Mouse (Mus musculus) intestine, embryonic 15.5 days (tissue): ENCODE results near the gene Zc3hav1l. TPM values are rescaled to one million over a fixed set of nuclear protein-coding genes. Genes with fewer than 3 reads are reported as not detected.

Source experiments
- ATAC-seq: fragments of 200-750 bp; cut with Nextera tagmentation; 2 replicates; pipeline ENCODE4 v1.8.0; 2017; ENCODE audit warnings: moderate TSS enrichment, moderate library complexity
- H3K27ac ChIP-seq: fragments of 300-500 bp; sonication (generic); 2 replicates; pipeline ENCODE4 v1.5.1; 2015; ENCODE audit warnings: mild to moderate bottlenecking, inconsistent platforms
- H3K27me3 ChIP-seq: fragments of 300-500 bp; sonication (generic); replicated peaks from 2 replicates; pipeline ENCODE4 v1.6.1; 2015; ENCODE audit warnings: inconsistent platforms
- H3K36me3 ChIP-seq: fragments of 300-500 bp; sonication (generic); 2 replicates; pipeline ENCODE4 v1.6.1; 2015; ENCODE audit warnings: inconsistent platforms
- H3K4me1 ChIP-seq: fragments of 300-500 bp; sonication (generic); replicated peaks from 2 replicates; pipeline ENCODE4 v1.6.1; 2015; ENCODE audit warnings: inconsistent platforms
- H3K4me2 ChIP-seq: fragments of 300-500 bp; sonication (generic); replicated peaks from 2 replicates; pipeline ENCODE4 v1.6.1; 2015; ENCODE audit warnings: mild to moderate bottlenecking, inconsistent platforms
- H3K4me3 ChIP-seq: fragments of 300-500 bp; sonication (generic); replicated peaks from 2 replicates; pipeline ENCODE4 v1.5.1; 2015; ENCODE audit warnings: inconsistent platforms
- H3K9ac ChIP-seq: fragments of 300-500 bp; sonication (generic); 2 replicates; pipeline ENCODE4 v1.6.1; 2015; ENCODE audit warnings: inconsistent platforms
- H3K9me3 ChIP-seq: fragments of 300-500 bp; sonication (generic); 2 replicates; pipeline ENCODE4 v1.6.1; 2016; ENCODE audit warnings: inconsistent platforms
- WGBS: fragments of 180-500 bp; shearing (Covaris S2); methylation state at CpG from one replicate; pipeline ENCODE4 v1.1.7; 2015; 5-methylcytosine and 5-hydroxymethylcytosine counted together
- polyA plus RNA-seq: library from polyadenylated mRNA; unstranded; fragments of >200 nt; fragmentation: Nextera tagmentation; extraction: Ambion mirVana; gene quantifications from 2 replicates; pipeline ENCODE4 v1.2.1, GENCODE M21; 2015

Gene Zc3hav1l
- polyA plus RNA-seq, 1 experiment from 2014 or later, result 9.0 TPM

DNA sequence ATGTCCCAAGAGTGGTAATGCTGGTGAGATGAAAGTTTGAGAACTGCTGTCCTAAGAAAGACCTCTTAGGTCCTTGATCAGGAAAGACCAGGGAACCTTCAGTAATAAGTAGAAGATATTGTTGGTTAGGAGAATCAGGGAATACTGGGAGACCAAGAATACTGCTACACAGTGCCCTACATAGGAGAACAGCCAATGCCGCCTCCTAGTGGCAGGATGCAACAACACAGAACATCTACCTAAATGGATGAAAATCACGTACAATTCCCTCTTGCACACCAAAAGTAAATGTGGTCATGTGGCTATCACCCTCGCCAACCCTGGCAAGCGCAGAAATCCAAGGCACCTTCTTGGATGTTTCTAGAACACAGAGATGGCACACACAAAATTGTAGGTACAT is 27.5 kb upstream of the Zc3hav1l start:
- H3K4me3 ChIP-seq, result no peak overlapping the region
- H3K36me3 ChIP-seq, result no peaks in the 10 kb centered on the region
- H3K9ac ChIP-seq, result no peak overlapping the region
- H3K4me1 ChIP-seq, result no peaks in the 10 kb centered on the region
- WGBS, result 28% methylated on average over 4 of the region's 4 CpGs
- no peaks in the 10 kb centered on the region for H3K9me3 ChIP-seq
- no peak overlapping the region for H3K4me2 ChIP-seq
- H3K27ac ChIP-seq, result no peak overlapping the region
- ATAC-seq, result 0 out of 2 replicates have a peak, but pooled peaks have one; percentile 49
- no peaks in the 10 kb centered on the region for H3K27me3 ChIP-seq

DNA sequence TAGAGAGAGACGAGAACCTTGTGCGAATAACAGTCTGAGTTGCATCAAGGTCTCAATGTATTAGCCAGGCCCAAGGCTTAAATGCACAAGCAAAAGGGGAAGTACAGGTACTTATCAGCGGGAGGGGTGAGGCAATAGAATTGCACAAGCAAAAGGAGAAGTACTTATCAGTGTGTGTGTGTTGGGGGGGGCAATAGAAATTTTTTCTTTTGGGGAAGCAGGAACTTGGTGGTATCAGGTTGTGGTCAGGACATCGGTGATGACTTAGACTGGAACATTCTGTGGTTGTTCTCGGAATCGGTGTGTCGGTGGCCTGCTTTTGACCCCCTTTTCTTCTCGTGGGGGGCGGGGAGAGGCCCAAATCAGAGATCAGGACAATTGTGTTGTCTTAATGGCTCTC is 21.6 kb upstream of the Zc3hav1l start:
- Histone ChIP-seq H3K9me3 (no peaks in the 10 kb centered on the region), H3K27ac (no peak overlapping the region), H3K4me2 (no peak overlapping the region), H3K27me3 (no peaks in the 10 kb centered on the region), H3K4me3 (no peak overlapping the region), H3K36me3 (no peaks in the 10 kb centered on the region), H3K4me1 (no peaks in the 10 kb centered on the region), H3K9ac (no peak overlapping the region)
- ATAC-seq, result no peak
- WGBS, result 95% methylated on average over 9 of the region's 9 CpGs

GRCm38 (mm10) chr6:38316050-38316449 is 17.0 kb upstream of the Zc3hav1l start:
- WGBS, result 89% methylated on average over 4 of the region's 4 CpGs

DNA sequence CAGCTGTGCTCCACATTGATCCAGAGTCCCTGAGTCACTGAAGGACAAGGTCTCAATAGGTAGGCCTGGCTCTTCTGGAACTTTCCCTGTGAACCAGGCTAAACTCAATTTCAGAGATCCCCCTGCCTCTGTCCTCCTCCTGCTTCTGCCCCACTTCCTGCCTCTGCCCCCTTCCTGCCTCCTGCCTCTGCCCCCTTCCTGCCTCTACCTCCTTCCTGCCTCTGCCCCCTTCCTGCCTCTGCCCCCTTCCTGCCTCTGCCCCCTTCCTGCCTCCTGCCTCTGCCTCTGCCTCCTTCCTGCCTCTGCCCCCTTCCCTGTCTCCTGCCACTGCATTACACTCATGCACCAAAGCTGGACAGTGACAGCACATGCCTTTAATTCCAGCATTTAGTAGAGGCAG is 10.7 kb upstream of the Zc3hav1l start:
- no peak overlapping the region for H3K4me3 ChIP-seq
- ATAC-seq, result no peak
- no peak overlapping the region for H3K4me2 ChIP-seq
- no peaks in the 10 kb centered on the region for H3K27me3 ChIP-seq
- no peaks in the 10 kb centered on the region for H3K9me3 ChIP-seq
- no peaks in the 10 kb centered on the region for H3K4me1 ChIP-seq
- no peak overlapping the region for H3K9ac ChIP-seq
- no peak overlapping the region for H3K27ac ChIP-seq
- H3K36me3 ChIP-seq, result 0 out of 2 replicates have a peak, but pooled peaks cover 8% of the 10 kb centered on the region

More at GRCm38 (mm10) chr6:38316050-38316449, 17.0 kb upstream of the Zc3hav1l start:
- Histone ChIP-seq H3K27ac (no peak overlapping the region), H3K4me1 (no peaks in the 10 kb centered on the region), H3K9ac (no peak overlapping the region), H3K9me3 (no peaks in the 10 kb centered on the region), H3K4me3 (no peak overlapping the region), H3K4me2 (no peak overlapping the region), H3K36me3 (no peaks in the 10 kb centered on the region), H3K27me3 (no peaks in the 10 kb centered on the region)
- ATAC-seq, result no peak

GRCm38 (mm10) chr6:38304981-38305380 is 5.9 kb upstream of the Zc3hav1l start:
- no peak overlapping the region for H3K27ac ChIP-seq
- WGBS, result 77% methylated on average over 3 of the region's 3 CpGs
- 0 out of 2 replicates have a peak, but pooled peaks cover 11% of the 10 kb centered on the region for H3K36me3 ChIP-seq

GRCm38 (mm10) chr6:38298246-38298635 is 818 bp downstream of the Zc3hav1l start:
- Histone ChIP-seq H3K4me3 (peak overlapping the region; percentile 90), H3K27ac (peak overlapping the region; percentile 98), H3K4me2 (peak overlapping the region; percentile 77), H3K27me3 (no peaks in the 10 kb centered on the region), H3K9me3 (no peaks in the 10 kb centered on the region), H3K36me3 (peaks cover 23% of the 10 kb centered on the region), H3K9ac (peak overlapping the region; percentile 97), H3K4me1 (peaks cover 7% of the 10 kb centered on the region)
- under 1% methylated on average over 10 of the region's 10 CpGs for WGBS
- ATAC-seq, result peak; percentile 54

More at GRCm38 (mm10) chr6:38304981-38305380, 5.9 kb upstream of the Zc3hav1l start:
- H3K4me1 ChIP-seq, result no peaks in the 10 kb centered on the region
- no peak overlapping the region for H3K9ac ChIP-seq
- ATAC-seq, result no peak
- no peaks in the 10 kb centered on the region for H3K9me3 ChIP-seq
- no peak overlapping the region for H3K4me3 ChIP-seq
- no peaks in the 10 kb centered on the region for H3K27me3 ChIP-seq
- H3K4me2 ChIP-seq, result no peak overlapping the region

DNA sequence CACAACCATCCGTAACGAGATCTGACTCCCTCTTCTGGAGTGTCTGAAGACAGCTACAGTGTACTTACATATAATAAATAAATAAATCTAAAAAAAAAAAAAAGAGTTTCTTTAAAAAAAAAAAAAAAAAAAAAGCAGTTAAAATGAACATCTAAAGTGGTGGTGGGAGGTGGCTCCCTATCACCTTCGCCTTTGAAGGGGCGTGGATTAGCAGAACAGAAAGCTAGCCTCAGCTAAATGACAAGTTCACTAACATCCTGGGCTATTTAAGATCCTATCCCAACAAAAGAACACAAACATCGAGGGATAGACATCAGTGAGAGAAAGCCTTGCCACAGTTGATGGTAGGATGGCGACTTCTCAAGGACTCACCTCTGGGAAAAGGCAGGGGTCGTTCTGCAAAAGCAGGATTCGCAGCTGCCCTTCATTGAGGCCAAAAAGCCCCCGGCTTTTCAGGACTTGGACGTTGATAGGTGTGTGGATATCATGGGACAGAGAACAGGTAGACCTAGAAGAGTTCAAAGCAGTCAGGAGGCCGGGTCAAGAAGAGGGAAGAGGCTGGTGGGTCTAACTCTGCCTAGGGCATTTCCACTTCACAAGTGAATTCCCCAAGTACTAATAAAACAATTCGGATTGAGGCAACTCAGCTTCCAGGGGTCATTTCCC is 1.3 kb downstream of the Zc3hav1l start:
- no peak for ATAC-seq
- WGBS, result 30% methylated on average over 12 of the region's 12 CpGs
- H3K9me3 ChIP-seq, result no peaks in the 10 kb centered on the region
- peak overlapping the region; percentile 97 for H3K9ac ChIP-seq
- peaks cover 23% of the 10 kb centered on the region for H3K36me3 ChIP-seq
- H3K4me3 ChIP-seq, result peak overlapping the region; percentile 90
- H3K27me3 ChIP-seq, result no peaks in the 10 kb centered on the region
- peaks cover 7% of the 10 kb centered on the region for H3K4me1 ChIP-seq
- H3K27ac ChIP-seq, result peak overlapping the region; percentile 98
- H3K4me2 ChIP-seq, result peak overlapping the region; percentile 77

- H3K4me2 ChIP-seq, result no peak overlapping the region
- no peak overlapping the region for H3K9ac ChIP-seq
- no peak for ATAC-seq
- no peaks in the 10 kb centered on the region for H3K27me3 ChIP-seq
- peaks cover 4% of the 10 kb centered on the region for H3K4me1 ChIP-seq
- no peaks in the 10 kb centered on the region for H3K9me3 ChIP-seq
- 72% methylated on average over 3 of the region's 3 CpGs for WGBS
- no peak overlapping the region for H3K27ac ChIP-seq
- peaks cover 34% of the 10 kb centered on the region for H3K36me3 ChIP-seq
- H3K4me3 ChIP-seq, result no peak overlapping the region
These were observed 5.4 kb downstream of the Zc3hav1l start for GRCm38 (mm10) chr6:38293708-38294107.

- peaks cover 4% of the 10 kb centered on the region for H3K4me1 ChIP-seq
- 68% methylated on average over 11 of the region's 11 CpGs for WGBS
These were observed 6.0 kb downstream of the Zc3hav1l start for GRCm38 (mm10) chr6:38292871-38293646.

GRCm38 (mm10) chr6:38284422-38284821 is 14.6 kb downstream of the Zc3hav1l start:
- H3K27ac ChIP-seq, result no peak overlapping the region
- H3K9me3 ChIP-seq, result peaks cover 7% of the 10 kb centered on the region; the same call in 1 of the 2 replicates
- no peak overlapping the region for H3K4me2 ChIP-seq
- peaks cover 25% of the 10 kb centered on the region for H3K36me3 ChIP-seq
- H3K27me3 ChIP-seq, result no peaks in the 10 kb centered on the region
- H3K4me3 ChIP-seq, result no peak overlapping the region
- no peak overlapping the region for H3K9ac ChIP-seq
- H3K4me1 ChIP-seq, result no peaks in the 10 kb centered on the region
- 97% methylated on average over 19 of the region's 19 CpGs for WGBS
- no peak for ATAC-seq

More at GRCm38 (mm10) chr6:38292871-38293646, 6.0 kb downstream of the Zc3hav1l start:
- no peak overlapping the region for H3K9ac ChIP-seq
- no peak overlapping the region for H3K4me2 ChIP-seq
- peaks cover 34% of the 10 kb centered on the region for H3K36me3 ChIP-seq
- H3K27ac ChIP-seq, result no peak overlapping the region
- no peaks in the 10 kb centered on the region for H3K27me3 ChIP-seq
- H3K4me3 ChIP-seq, result no peak overlapping the region
- H3K9me3 ChIP-seq, result no peaks in the 10 kb centered on the region
- ATAC-seq, result no peak

GRCm38 (mm10) chr6:38264466-38264865 is 34.6 kb downstream of the Zc3hav1l start:
- no peaks in the 10 kb centered on the region for H3K4me1 ChIP-seq
- H3K9ac ChIP-seq, result no peak overlapping the region
- no peaks in the 10 kb centered on the region for H3K27me3 ChIP-seq
- H3K9me3 ChIP-seq, result no peaks in the 10 kb centered on the region
- H3K27ac ChIP-seq, result no peak overlapping the region
- no peak for ATAC-seq
- no peak overlapping the region for H3K4me2 ChIP-seq
- no peaks in the 10 kb centered on the region for H3K36me3 ChIP-seq
- no peak overlapping the region for H3K4me3 ChIP-seq
- WGBS, result 77% methylated on average over 7 of the region's 7 CpGs

DNA sequence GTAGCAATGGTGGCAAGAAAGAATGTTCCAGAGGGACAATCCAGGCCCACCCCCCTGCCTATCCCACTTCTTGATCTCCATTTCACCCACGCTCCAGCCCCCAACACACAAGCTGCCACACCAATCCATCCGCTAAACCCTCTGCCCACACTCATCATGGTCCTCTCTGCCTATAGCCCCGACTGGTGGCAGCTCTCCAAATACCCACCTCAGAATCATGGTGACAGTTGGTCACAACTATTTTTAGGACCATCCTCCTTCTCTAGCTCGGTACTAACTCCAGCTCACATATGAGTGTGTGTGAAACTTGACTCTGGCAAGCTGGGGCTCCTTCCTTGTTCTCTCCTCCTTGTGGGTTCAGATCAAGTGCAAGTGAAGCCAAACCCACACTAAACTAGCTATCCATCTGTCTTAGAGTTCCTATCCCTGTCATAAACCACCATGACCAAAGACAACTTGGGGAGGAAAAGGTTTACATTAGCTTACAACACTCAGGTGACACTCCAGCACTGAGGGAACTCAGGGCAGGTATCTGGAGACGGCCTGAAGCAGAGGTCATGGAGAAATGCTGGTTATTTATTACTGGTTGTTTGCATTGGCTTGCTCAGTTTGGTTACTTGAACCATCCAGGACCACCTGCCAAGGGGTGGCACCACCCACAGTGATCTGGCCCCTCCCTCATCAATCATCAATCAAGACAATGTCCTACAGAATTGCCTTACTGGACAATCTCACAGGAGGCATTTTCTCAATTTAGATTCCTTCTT is 35.5 kb downstream of the Zc3hav1l start:
- H3K4me2 ChIP-seq, result no peak overlapping the region
- H3K27ac ChIP-seq, result no peak overlapping the region
- no peaks in the 10 kb centered on the region for H3K27me3 ChIP-seq
- H3K4me1 ChIP-seq, result no peaks in the 10 kb centered on the region
- WGBS, result 63% methylated on average over 5 of the region's 5 CpGs
- ATAC-seq, result no peak
- no peaks in the 10 kb centered on the region for H3K36me3 ChIP-seq
- H3K9ac ChIP-seq, result no peak overlapping the region
- no peak overlapping the region for H3K4me3 ChIP-seq
- H3K9me3 ChIP-seq, result no peaks in the 10 kb centered on the region
